Mouse (Mus musculus): ENCODE results near the gene Rln1.

DNA sequence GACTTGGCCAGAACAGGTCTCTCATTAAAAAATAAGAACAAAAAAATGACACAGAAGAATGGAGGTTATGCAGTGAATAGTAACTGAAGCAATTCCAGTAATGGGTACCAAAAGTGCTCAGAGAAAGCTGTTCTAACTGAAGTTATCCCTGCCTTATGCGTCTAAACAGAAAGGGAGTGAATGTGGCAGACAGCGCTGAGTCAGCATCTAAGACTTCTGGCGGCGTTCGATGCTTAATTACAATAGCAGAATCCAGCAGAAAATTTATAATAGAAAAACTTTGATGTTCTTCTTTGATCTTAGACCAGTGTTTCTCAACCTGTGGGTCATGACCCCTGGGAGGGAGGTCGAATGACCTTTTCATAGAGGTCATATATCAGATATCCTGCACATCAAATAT is 11.2 kb upstream of the Rln1 start:
- TF ChIP-seq POLR2A (IDR thresholded peaks at IDR 0.05; ENCODE audit: borderline replicate concordance, control insufficient read depth, low read depth, low read length) (no peak), CTCF (IDR thresholded peaks at IDR 0.05; ENCODE audit: control insufficient read depth, insufficient read depth, low read length) (no peak)

All from bone marrow, adult 2 months (tissue).